Mouse (Mus musculus): ENCODE measurements at regions not wholly inside any gene's neighbourhood (a gene's known extent, or its start where the extent isn't known, plus 50 kb on each side); places are given as distances from the start of the nearest gene placed in this dataset.
"Not testable (repeated sequence)": the region's sequence is repeated elsewhere in the genome, so short reads cannot be mapped to it uniquely, and the experiment has no call there.

GRCm38 (mm10) chr14:86159151-86159550 is 981.9 kb downstream of the Diaph3 start:
- DNase-seq = no peak

- DNase-seq = no peak
Observed at GRCm38 (mm10) chr14:86154688-86155087, 986.3 kb downstream of the Diaph3 start.

- DNase-seq = no peak
Observed at GRCm38 (mm10) chr14:86151276-86151675, 989.8 kb downstream of the Diaph3 start.

- no peak for DNase-seq
Observed at GRCm38 (mm10) chr14:86150329-86150866, 990.6 kb downstream of the Diaph3 start.

- DNase-seq = no peak
Observed at GRCm38 (mm10) chr14:86115254-86116057, 1025.6 kb downstream of the Diaph3 start.

- no peak for DNase-seq
Observed at GRCm38 (mm10) chr14:86101497-86101896, 1039.5 kb downstream of the Diaph3 start.

- DNase-seq = no peak
Observed at GRCm38 (mm10) chr14:86070313-86071100, 1070.5 kb downstream of the Diaph3 start.

- no peak for DNase-seq
Observed at GRCm38 (mm10) chr14:86069329-86069728, 1071.7 kb downstream of the Diaph3 start.

- no peak for DNase-seq
Observed at GRCm38 (mm10) chr14:86067743-86068142, 1073.3 kb downstream of the Diaph3 start.

GRCm38 (mm10) chr14:86063620-86063943 is 1077.5 kb downstream of the Diaph3 start:
- no peak for DNase-seq

- DNase-seq = no peak
Observed at GRCm38 (mm10) chr14:86062885-86063619, 1078.0 kb downstream of the Diaph3 start.

GRCm38 (mm10) chr14:86056991-86057390 is 1084.0 kb downstream of the Diaph3 start:
- DNase-seq = no peak

- DNase-seq = no peak
Observed at GRCm38 (mm10) chr14:86054668-86055067, 1086.4 kb downstream of the Diaph3 start.

- no peak for DNase-seq
Observed at GRCm38 (mm10) chr14:86029401-86029800, 1111.6 kb downstream of the Diaph3 start.

GRCm38 (mm10) chr14:86017611-86018010 is 1123.4 kb downstream of the Diaph3 start:
- DNase-seq = not testable (repeated sequence)
